Mouse (Mus musculus) cortical plate, adult 2 months (tissue): ENCODE data around the gene Xbp1.

Experiments
- CTCF ChIP-seq: fragments of 200-500 bp; IDR thresholded peaks from 2 replicates; pipeline ENCODE4 v1.5.1; 2011; ENCODE audit warnings: mild to moderate bottlenecking, control low read depth, low read length; ENCODE audit not compliant: insufficient read depth; ENCODE audit errors: extremely low read depth
- POLR2A ChIP-seq: fragments of 200-500 bp; IDR thresholded peaks from 2 replicates; pipeline ENCODE4 v1.6.1; 2011; ENCODE audit warnings: mild to moderate bottlenecking, low read length, control low read depth; ENCODE audit not compliant: insufficient read depth; ENCODE audit errors: extremely low read depth

DNA sequence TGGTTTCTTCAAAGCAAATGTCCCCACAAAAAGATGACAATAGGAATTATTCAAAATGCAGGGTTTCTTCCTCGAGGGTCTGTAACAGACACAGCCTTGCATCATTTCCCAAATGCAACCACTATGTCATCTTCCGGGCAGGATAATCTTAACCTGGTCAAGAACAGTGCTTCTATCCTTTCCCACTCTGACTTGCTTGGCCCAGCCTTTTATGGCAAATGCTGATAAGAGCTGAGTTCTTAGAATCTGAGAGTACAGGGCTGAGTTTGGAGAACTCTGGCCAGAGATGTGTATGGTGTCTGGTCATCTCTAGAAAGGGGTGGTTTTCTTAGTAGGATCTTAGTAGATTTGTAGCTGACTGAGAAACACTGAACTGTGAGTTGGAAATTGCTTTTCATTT lies 53.4 kb downstream of the Xbp1 start:
- TF ChIP-seq CTCF (no peak), POLR2A (no peak)
